Mouse (Mus musculus): ENCODE results near the gene Ccdc28b. TPM values are rescaled to one million over a fixed set of nuclear protein-coding genes. Genes with fewer than 3 reads are reported as not detected.

The Ccdc28b gene
- polyA plus RNA-seq, 1 experiment = 20.8 TPM

- Histone ChIP-seq H3K27me3 (replicated peaks; ENCODE audit: control insufficient read depth, insufficient read depth, low read length) (no peaks in the 10 kb centered on the region), H3K36me3 (ENCODE audit: control insufficient read depth, insufficient read depth, low read length) (no peaks in the 10 kb centered on the region), H3K27ac (ENCODE audit: insufficient read depth, low read depth, low read length) (peak overlapping the region; percentile 51), H3K4me3 (ENCODE audit: insufficient read depth, low read depth, low read length) (peak overlapping the region; percentile 30), H3K4me1 (ENCODE audit: control insufficient read depth, insufficient read depth, low read length) (no peaks in the 10 kb centered on the region)
- WGBS = 19% methylated on average over 21 of the region's 21 CpGs
- peak; percentile 85 for DNase-seq
- TF ChIP-seq CTCF (conservative IDR thresholded peaks at IDR 0.05; ENCODE audit: insufficient read depth, insufficient read length, low read depth, low read length) (peak; percentile 75), POLR2A (IDR thresholded peaks at IDR 0.05; ENCODE audit: low read depth, low read length) (no peak)
Observed at GRCm38 (mm10) chr4:129576863-129577491, 46.8 kb downstream of the Ccdc28b start.

- no peak for TF ChIP-seq CTCF (conservative IDR thresholded peaks at IDR 0.05; ENCODE audit: insufficient read depth, insufficient read length, low read depth, low read length)
- TF ChIP-seq POLR2A (IDR thresholded peaks at IDR 0.05; ENCODE audit: low read depth, low read length) = no peak
- 32% methylated on average over 7 of the region's 8 CpGs for WGBS
- H3K4me1 ChIP-seq (ENCODE audit: control insufficient read depth, insufficient read depth, low read length) = no peaks in the 10 kb centered on the region
- DNase-seq = peak; percentile 33
- no peak overlapping the region for H3K4me3 ChIP-seq (ENCODE audit: insufficient read depth, low read depth, low read length)
- H3K27me3 ChIP-seq (replicated peaks; ENCODE audit: control insufficient read depth, insufficient read depth, low read length) = no peaks in the 10 kb centered on the region
- no peaks in the 10 kb centered on the region for H3K36me3 ChIP-seq (ENCODE audit: control insufficient read depth, insufficient read depth, low read length)
- H3K27ac ChIP-seq (ENCODE audit: insufficient read depth, low read depth, low read length) = no peak overlapping the region
Observed at GRCm38 (mm10) chr4:129575171-129575844, 48.4 kb downstream of the Ccdc28b start.

GRCm38 (mm10) chr4:129573430-129573829 is 50.3 kb downstream of the Ccdc28b start, which contains the start of gene Lck:
Lck (minus strand) TSS chr4:129573641.
- no peak for DNase-seq
- WGBS = 80% methylated on average over 8 of the region's 8 CpGs
- TF ChIP-seq CTCF (conservative IDR thresholded peaks at IDR 0.05; ENCODE audit: insufficient read depth, insufficient read length, low read depth, low read length) = no peak
- TF ChIP-seq POLR2A (IDR thresholded peaks at IDR 0.05; ENCODE audit: low read depth, low read length) = no peak
- H3K27ac ChIP-seq (ENCODE audit: insufficient read depth, low read depth, low read length) = peak within 1 kb of the TSS; percentile 79
- H3K27me3 ChIP-seq (replicated peaks; ENCODE audit: control insufficient read depth, insufficient read depth, low read length) = no peaks in the 10 kb centered on the region
- H3K36me3 ChIP-seq (ENCODE audit: control insufficient read depth, insufficient read depth, low read length) = no peaks in the 10 kb centered on the region
- H3K4me1 ChIP-seq (ENCODE audit: control insufficient read depth, insufficient read depth, low read length) = no peaks in the 10 kb centered on the region
- no peak within 1 kb of the TSS for H3K4me3 ChIP-seq (ENCODE audit: insufficient read depth, low read depth, low read length)

- TF ChIP-seq POLR2A (IDR thresholded peaks at IDR 0.05; ENCODE audit: low read depth, low read length) = no peak
- no peak for TF ChIP-seq CTCF (conservative IDR thresholded peaks at IDR 0.05; ENCODE audit: insufficient read depth, insufficient read length, low read depth, low read length)
- H3K27ac ChIP-seq (ENCODE audit: insufficient read depth, low read depth, low read length) = peak overlapping the region; percentile 47
- WGBS = 85% methylated on average over 4 of the region's 4 CpGs
- no peak overlapping the region for H3K4me3 ChIP-seq (ENCODE audit: insufficient read depth, low read depth, low read length)
- no peaks in the 10 kb centered on the region for H3K36me3 ChIP-seq (ENCODE audit: control insufficient read depth, insufficient read depth, low read length)
- no peaks in the 10 kb centered on the region for H3K4me1 ChIP-seq (ENCODE audit: control insufficient read depth, insufficient read depth, low read length)
- no peak for DNase-seq
- H3K27me3 ChIP-seq (replicated peaks; ENCODE audit: control insufficient read depth, insufficient read depth, low read length) = no peaks in the 10 kb centered on the region
Observed at GRCm38 (mm10) chr4:129573093-129573370, 50.7 kb downstream of the Ccdc28b start.

- no peak for TF ChIP-seq POLR2A (IDR thresholded peaks at IDR 0.05; ENCODE audit: low read depth, low read length)
- no peak for TF ChIP-seq CTCF (conservative IDR thresholded peaks at IDR 0.05; ENCODE audit: insufficient read depth, insufficient read length, low read depth, low read length)
- no peaks in the 10 kb centered on the region for H3K36me3 ChIP-seq (ENCODE audit: control insufficient read depth, insufficient read depth, low read length)
- H3K4me3 ChIP-seq (ENCODE audit: insufficient read depth, low read depth, low read length) = no peak overlapping the region
- H3K4me1 ChIP-seq (ENCODE audit: control insufficient read depth, insufficient read depth, low read length) = no peaks in the 10 kb centered on the region
- peak overlapping the region; percentile 79 for H3K27ac ChIP-seq (ENCODE audit: insufficient read depth, low read depth, low read length)
- 67% methylated on average over 13 of the region's 13 CpGs for WGBS
- no peaks in the 10 kb centered on the region for H3K27me3 ChIP-seq (replicated peaks; ENCODE audit: control insufficient read depth, insufficient read depth, low read length)
- peak; percentile 68 for DNase-seq
Observed at GRCm38 (mm10) chr4:129572236-129573092, 51.3 kb downstream of the Ccdc28b start.

GRCm38 (mm10) chr4:129571551-129572084 is 52.1 kb downstream of the Ccdc28b start:
- no peak for DNase-seq
- Histone ChIP-seq H3K27ac (ENCODE audit: insufficient read depth, low read depth, low read length) (peak overlapping the region; percentile 79), H3K4me3 (ENCODE audit: insufficient read depth, low read depth, low read length) (no peak overlapping the region), H3K36me3 (ENCODE audit: control insufficient read depth, insufficient read depth, low read length) (no peaks in the 10 kb centered on the region), H3K27me3 (replicated peaks; ENCODE audit: control insufficient read depth, insufficient read depth, low read length) (no peaks in the 10 kb centered on the region), H3K4me1 (ENCODE audit: control insufficient read depth, insufficient read depth, low read length) (no peaks in the 10 kb centered on the region)
- WGBS = 85% methylated on average over 8 of the region's 8 CpGs
- TF ChIP-seq CTCF (conservative IDR thresholded peaks at IDR 0.05; ENCODE audit: insufficient read depth, insufficient read length, low read depth, low read length) (no peak), POLR2A (IDR thresholded peaks at IDR 0.05; ENCODE audit: low read depth, low read length) (no peak)
